8 mouse cellular contexts compared by ENCODE assay signal in the genomic region with DNA sequence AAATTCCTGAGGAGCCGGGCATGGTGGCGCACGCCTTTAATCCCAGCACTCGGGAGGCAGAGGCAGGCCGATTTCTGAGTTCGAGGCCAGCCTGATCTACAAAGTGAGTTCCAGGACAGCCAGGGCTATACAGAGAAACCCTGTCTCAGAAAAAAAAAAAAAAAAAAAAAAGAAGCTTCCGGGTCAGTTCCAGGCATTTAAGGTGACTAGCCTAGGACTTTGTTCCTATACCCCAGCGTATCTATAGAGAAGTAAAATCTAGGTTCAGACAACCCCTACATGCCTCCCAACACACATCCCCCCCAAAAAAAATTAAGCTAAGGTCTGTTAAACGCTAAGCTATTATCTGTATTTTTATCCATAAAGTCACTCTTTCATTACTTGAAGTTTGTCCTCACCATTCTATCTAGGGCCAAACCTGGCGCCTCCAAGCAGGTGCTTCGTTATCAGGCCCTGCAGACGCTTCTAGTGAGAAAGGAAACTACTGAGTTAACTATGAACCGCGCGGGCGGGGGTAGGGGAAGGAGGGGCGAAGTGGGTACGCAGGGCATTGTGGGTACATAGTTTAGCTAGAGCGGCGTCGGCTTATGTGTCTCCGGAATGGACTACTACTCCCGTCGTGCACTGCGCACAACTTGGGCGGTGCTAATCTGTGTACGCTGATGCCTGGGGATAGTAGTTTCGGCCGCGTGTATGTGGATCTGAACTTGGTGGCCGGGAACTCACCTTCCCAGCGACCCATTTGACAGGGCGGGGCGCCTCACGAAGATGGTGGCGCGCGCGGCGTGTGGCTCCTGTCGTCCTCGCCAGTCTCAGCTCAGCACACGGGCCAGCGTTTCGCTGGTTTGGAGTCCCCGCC. TPM values are rescaled to one million over a fixed set of nuclear protein-coding genes. Genes with fewer than 3 reads are reported as not detected.
A peak's percentile ranks its signal among the peaks of the same experiment; 100 is the strongest.
DNase-seq lines count a peak whose midpoint lies in the region; ATAC-seq and TF ChIP-seq lines count a peak whose summit lies in the region.

Ifrd2 (plus strand) TSS at position 669 of the 859 bp plus-strand sequence.

- TF ChIP-seq CTCF in lung, adult 2 months (IDR thresholded peaks at IDR 0.05; ENCODE audit: insufficient read depth, low read length), result no peak

- no peaks in the 10 kb centered on the region for H3K9me3 ChIP-seq in ES-E14 (ENCODE audit: control insufficient read depth, insufficient read depth, low read depth, low read length)
- H3K9me3 ChIP-seq in forebrain, embryonic 15.5 days, result no peaks in the 10 kb centered on the region

- peak within 1 kb of the TSS; percentile 83 to 86 for H3K4me3 ChIP-seq in ES-E14 (ENCODE audit: insufficient read depth in 1 of 2, low read depth in 1 of 2, low read length in 2 of 2, poor library complexity in 1 of 2, severe bottlenecking in 1 of 2)
- H3K4me3 ChIP-seq in forebrain, embryonic 15.5 days, result peak within 1 kb of the TSS; percentile 87
- H3K4me3 ChIP-seq in lung, adult 2 months (replicated peaks; ENCODE audit: extremely low read depth, low read depth, low read length), result peak within 1 kb of the TSS; percentile 72

- 0 out of 2 replicates have a peak within 1 kb of the TSS, but pooled peaks have one; percentile 16 for H3K27ac ChIP-seq in ES-E14 (ENCODE audit: insufficient read depth, low read depth, low read length, poor library complexity, severe bottlenecking)
- peak within 1 kb of the TSS; percentile 31; the same call in 1 of the 2 replicates for H3K27ac ChIP-seq in forebrain, embryonic 15.5 days (replicated peaks)

- no peak for TF ChIP-seq POLR2A in lung, adult 2 months (IDR thresholded peaks at IDR 0.05; ENCODE audit: borderline replicate concordance, extremely low read depth, low read depth, low read length)

- WGBS in forebrain, embryonic 15.5 days, result 14% methylated on average over 46 of the region's 46 CpGs
- WGBS in lung, adult 2 months, result 9% methylated on average over 46 of the region's 46 CpGs

- peak; percentile 98 for ATAC-seq in forebrain, embryonic 15.5 days (replicated peaks)
- peak; percentile 96 for ATAC-seq in neutrophil, adult 5-6 weeks (ENCODE audit: extremely low read depth, insufficient number of reproducible peaks, low FRiP score, poor library complexity, severe bottlenecking)

- in situ Hi-C loops in ES-E14 (cut with MboI; ENCODE audit: low sequenced_read_pairs in 2 of 2, unreplicated experiment in 2 of 2), result no loop called here

- H3K36me3 ChIP-seq in ES-E14 (ENCODE audit: control insufficient read depth, insufficient read depth, low read length, poor library complexity, severe bottlenecking), result peaks cover 26% of the 10 kb centered on the region
- H3K36me3 ChIP-seq in forebrain, embryonic 15.5 days, result peaks cover 15% of the 10 kb centered on the region; the same call in 1 of the 2 replicates

- DNase-seq in ES-E14 (ENCODE audit: low read depth, low spot score), result peak; percentile 95
- DNase-seq in cerebellum, adult 11-12 months, result peak; percentile 99
- peak; percentile 98 for DNase-seq in heart, postnatal 25 days (ENCODE audit: low spot score)
- peak; percentile 97 to 99 for DNase-seq in layer of hippocampus, adult 18-20 months (ENCODE audit: low spot score in 2 of 2)
- DNase-seq in lung, adult 2 months, result peak; percentile 95
- peak; percentile 98 to 99 for DNase-seq in thymus, adult 18-20 months

- intact Hi-C loops in heart, postnatal 25 days (cut with DNase I), result no loop called here

- peak within 1 kb of the TSS; percentile 90 for H3K4me2 ChIP-seq in forebrain, embryonic 15.5 days (replicated peaks)

- H3K4me1 ChIP-seq in ES-E14 (ENCODE audit: control insufficient read depth in 2 of 2, insufficient read depth in 2 of 2, low read length in 2 of 2, poor library complexity in 1 of 2), result peaks cover 0 to 17% of the 10 kb centered on the region in 2 experiments; a peak in 2 of 4 replicates
- H3K4me1 ChIP-seq in forebrain, embryonic 15.5 days, result peaks cover 15% of the 10 kb centered on the region
- peaks cover 7% of the 10 kb centered on the region for H3K4me1 ChIP-seq in lung, adult 2 months (ENCODE audit: control insufficient read depth, insufficient read depth, low read length)

- peak within 1 kb of the TSS; percentile 87 for H3K9ac ChIP-seq in ES-E14 (ENCODE audit: insufficient read depth, low read depth, low read length, poor library complexity, severe bottlenecking)
- peak within 1 kb of the TSS; percentile 72 for H3K9ac ChIP-seq in forebrain, embryonic 15.5 days (replicated peaks)

- H3K27me3 ChIP-seq in forebrain, embryonic 15.5 days, result no peaks in the 10 kb centered on the region

TF ChIP-seq in ES-E14, 5 proteins besides CTCF, POLR2A, EP300 and RAD21:
- no peak for TF ChIP-seq ZC3H11A (IDR thresholded peaks at IDR 0.05; ENCODE audit: borderline replicate concordance, low read depth, low read length)
- TF ChIP-seq MAFK (IDR thresholded peaks at IDR 0.05; ENCODE audit: insufficient read depth, low read depth, low read length), result no peak
- no peak for TF ChIP-seq CHD2 (IDR thresholded peaks at IDR 0.05; ENCODE audit: low read depth, low read length)
- TF ChIP-seq HCFC1 (IDR thresholded peaks at IDR 0.05; ENCODE audit: borderline replicate concordance, insufficient read depth, low read length), result peak; percentile 99

RNA-seq across cellular contexts. Expression of gene Ifrd2, which starts in this region (rescaled TPM):
- 66.6 and 82.7 TPM in 2 replicates for total RNA-seq in ES-E14 (2012; rRNA removed)
- polyA plus RNA-seq in forebrain, embryonic 15.5 days (2015; fragmentation: Nextera tagmentation; extraction: Ambion mirVana), result 15.4 and 16.9 TPM in 2 replicates
- 10 to 100 TPM; 44.6 to 45.8 TPM for total RNA-seq in heart, postnatal 25 days (2021)
- total RNA-seq in layer of hippocampus, adult 18-20 months (2021), result 10 to 100 TPM; 12.5 to 13.2 TPM
- 41.5 and 41.8 TPM in 2 replicates for polyA plus RNA-seq in lung, adult 2 months (2012; rRNA removed)
- 11.2 and 20.1 TPM in 2 replicates for total RNA-seq in neutrophil, adult 5-6 weeks (2017)

Comparison
In these comparisons a context has a peak if more than half of its experiments do, and no peak if none do; other contexts are left out.
1. Peak in every context shown above with its lines: DNase-seq, ATAC-seq, H3K4me3 ChIP-seq and H3K27ac ChIP-seq.